Mouse (Mus musculus) spleen, adult 10 weeks (tissue): ENCODE data around the gene Zfp46. TPM values are rescaled to one million over a fixed set of nuclear protein-coding genes. Genes with fewer than 3 reads are reported as not detected.

Experiments
- polyA plus RNA-seq: library from polyadenylated mRNA; stranded (reverse); fragments of 350-450 nt; fragmentation: Illumina TruSeq; extraction: RNeasy Lipid Tissue Mini Kit (QIAGEN cat#74804); gene quantifications from one replicate; pipeline ENCODE4 v1.2.3, GENCODE M21; 2015; ENCODE audit warnings: low replicate concordance; ENCODE audit not compliant: insufficient read depth

The Zfp46 gene
- 12.5 TPM for polyA plus RNA-seq

GRCm38 (mm10) chr4:136284455-136284854 is at the start of gene Zfp46:
TSS of gene Zfp46 (plus strand) at chr4:136284683.

GRCm38 (mm10) chr4:136247729-136248463 is 36.6 kb upstream of the Zfp46 start, which contains the start of gene Tcea3:
TSS of gene Tcea3 (plus strand) at chr4:136247729.

GRCm38 (mm10) chr4:136310229-136311041 is 26.0 kb downstream of the Zfp46 start, which contains the start of gene Hnrnpr:
TSS of gene Hnrnpr (plus strand) at chr4:136310942.

Other genes starting within 250 kb of the Zfp46 start
- gene Rpl11, start 231.3 kb upstream of the Zfp46 start, polyA plus RNA-seq, result 1,743 TPM
- 16.3 TPM for gene Id3, start 141.2 kb upstream of the Zfp46 start, polyA plus RNA-seq
- gene E2f2, start 112.3 kb upstream of the Zfp46 start, polyA plus RNA-seq, result 33.0 TPM
- 1.0 TPM for gene Asap3, start 78.3 kb upstream of the Zfp46 start, polyA plus RNA-seq
- gene Tcea3, start 37.0 kb upstream of the Zfp46 start, polyA plus RNA-seq, result 1.7 TPM
- 156 TPM for gene Hnrnpr, start 26.3 kb downstream of the Zfp46 start, polyA plus RNA-seq
- not detected for gene Htr1d, start 138.8 kb downstream of the Zfp46 start, polyA plus RNA-seq
- 0.80 TPM for gene 6030445D17Rik, start 177.6 kb downstream of the Zfp46 start, polyA plus RNA-seq
- 12.1 TPM for gene Luzp1, start 185.1 kb downstream of the Zfp46 start, polyA plus RNA-seq